Mouse (Mus musculus) cortical plate, adult 2 months (tissue): Measurements from ENCODE around the gene Fam107b.

Experiments used
- CTCF ChIP-seq: fragments of 200-500 bp; IDR thresholded peaks from 2 replicates; pipeline ENCODE4 v1.5.1; 2011; ENCODE audit warnings: mild to moderate bottlenecking, control low read depth, low read length; ENCODE audit not compliant: insufficient read depth; ENCODE audit errors: extremely low read depth
- POLR2A ChIP-seq: fragments of 200-500 bp; IDR thresholded peaks from 2 replicates; pipeline ENCODE4 v1.6.1; 2011; ENCODE audit warnings: mild to moderate bottlenecking, low read length, control low read depth; ENCODE audit not compliant: insufficient read depth; ENCODE audit errors: extremely low read depth

GRCm38 (mm10) chr2:3712369-3713042 is 142.2 kb downstream of the Fam107b start:
- TF ChIP-seq POLR2A (no peak), CTCF (no peak)
